Mouse (Mus musculus) lung, postnatal 0 days (tissue): Measurements from ENCODE around the gene Fam166a. TPM values are rescaled to one million over a fixed set of nuclear protein-coding genes. Genes with fewer than 3 reads are reported as not detected.

Experiments
- ATAC-seq: fragments of 200-750 bp; cut with Nextera tagmentation; 2 replicates; pipeline ENCODE4 v1.8.0; 2017; ENCODE audit warnings: moderate library complexity
- DNase-seq: peaks from one replicate; pipeline ENCODE4 v3.0.0-alpha.2; 2016; ENCODE audit warnings: low spot score
- H3K27ac ChIP-seq: fragments of 300-500 bp; sonication (generic); 2 replicates; pipeline ENCODE4 v1.5.1; 2014; ENCODE audit warnings: antibody characterized with exemption, mild to moderate bottlenecking, low read length, mixed read lengths
- H3K27me3 ChIP-seq: fragments of 300-500 bp; sonication (generic); replicated peaks from 2 replicates; pipeline ENCODE4 v1.6.1; 2014; ENCODE audit warnings: low read length, mixed read lengths; ENCODE audit not compliant: insufficient read depth
- H3K36me3 ChIP-seq: fragments of 300-500 bp; sonication (generic); 2 replicates; pipeline ENCODE4 v1.6.1; 2014; ENCODE audit warnings: low read length, mixed read lengths; ENCODE audit not compliant: insufficient read depth
- H3K4me1 ChIP-seq: fragments of 300-500 bp; sonication (generic); 2 replicates; pipeline ENCODE4 v1.6.1; 2014; ENCODE audit warnings: antibody characterized with exemption, low read depth, low read length, mixed read lengths; ENCODE audit not compliant: insufficient read depth
- H3K4me2 ChIP-seq: fragments of 300-500 bp; sonication (generic); replicated peaks from 2 replicates; pipeline ENCODE4 v1.6.1; 2014; ENCODE audit warnings: low read depth, mild to moderate bottlenecking, low read length, moderate library complexity, mixed read lengths
- H3K4me3 ChIP-seq: fragments of 300-500 bp; sonication (generic); 2 replicates; pipeline ENCODE4 v1.5.1; 2014; ENCODE audit warnings: low read depth, low read length
- H3K9ac ChIP-seq: fragments of 300-500 bp; sonication (generic); replicated peaks from 2 replicates; pipeline ENCODE4 v1.6.1; 2014; ENCODE audit warnings: low read depth, mild to moderate bottlenecking
- H3K9me3 ChIP-seq: fragments of 300-500 bp; sonication (generic); 2 replicates; pipeline ENCODE4 v1.6.1; 2016; ENCODE audit warnings: low read length, mixed read lengths
- CTCF ChIP-seq: IDR thresholded peaks from 2 replicates; pipeline ENCODE4 v1.5.1; 2016; ENCODE audit warnings: antibody characterized with exemption, mild to moderate bottlenecking
- EP300 ChIP-seq: IDR thresholded peaks from 2 replicates; pipeline ENCODE4 v1.6.1; 2016; ENCODE audit warnings: antibody characterized with exemption, mild to moderate bottlenecking, control low read depth
- WGBS: fragments of 180-500 bp; shearing (Covaris S2); extraction: QIAGEN DNeasy Blood & Tissue Kit; methylation state at CpG from one replicate; pipeline ENCODE4 v1.1.7; 2014; 5-methylcytosine and 5-hydroxymethylcytosine counted together
- polyA plus RNA-seq: library from polyadenylated mRNA; unstranded; fragments of >200 nt; fragmentation: Nextera tagmentation; extraction: Ambion mirVana; gene quantifications from 2 replicates; pipeline ENCODE4 v1.2.1, GENCODE M21; 2015

Fam166a gene
- polyA plus RNA-seq, 1 experiment from 2014 or later: 0.32 TPM

DNA sequence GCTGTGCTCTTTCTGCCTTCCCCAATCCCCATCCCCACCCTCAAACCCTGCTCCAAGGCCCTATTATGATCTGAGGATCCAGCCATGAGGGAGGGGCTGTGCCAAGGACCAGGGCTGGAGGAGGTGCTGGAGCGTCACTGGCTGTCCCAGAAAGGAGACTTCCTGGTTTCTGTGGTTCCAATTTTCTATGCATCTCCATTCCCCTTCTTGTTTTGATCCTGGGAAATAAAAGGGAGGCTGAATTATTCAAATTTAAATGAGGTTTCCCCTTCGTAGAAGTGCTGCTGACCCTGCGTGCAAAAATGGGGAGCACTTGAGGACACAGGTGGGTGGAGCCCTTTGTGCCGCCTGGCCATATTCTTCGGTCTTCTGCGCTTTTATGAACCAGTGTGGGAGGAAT, 35.9 kb upstream of the Fam166a start:
- WGBS: 26% methylated on average over 6 of the region's 6 CpGs
- peak overlapping the region; percentile 63 for H3K4me3 ChIP-seq
- H3K4me2 ChIP-seq: peak overlapping the region; percentile 91
- ATAC-seq (no peak), DNase-seq (no peak)
- H3K27me3 ChIP-seq: 0 out of 2 replicates have a peak, but pooled peaks cover 16% of the 10 kb centered on the region
- no peaks in the 10 kb centered on the region for H3K9me3 ChIP-seq
- TF ChIP-seq EP300 (no peak), CTCF (no peak)
- no peaks in the 10 kb centered on the region for H3K36me3 ChIP-seq
- H3K27ac ChIP-seq: no peak overlapping the region
- 0 out of 2 replicates have a peak overlapping the region, but pooled peaks have one; percentile 16 for H3K9ac ChIP-seq
- H3K4me1 ChIP-seq: peaks cover 6% of the 10 kb centered on the region; the same call in 1 of the 2 replicates

DNA sequence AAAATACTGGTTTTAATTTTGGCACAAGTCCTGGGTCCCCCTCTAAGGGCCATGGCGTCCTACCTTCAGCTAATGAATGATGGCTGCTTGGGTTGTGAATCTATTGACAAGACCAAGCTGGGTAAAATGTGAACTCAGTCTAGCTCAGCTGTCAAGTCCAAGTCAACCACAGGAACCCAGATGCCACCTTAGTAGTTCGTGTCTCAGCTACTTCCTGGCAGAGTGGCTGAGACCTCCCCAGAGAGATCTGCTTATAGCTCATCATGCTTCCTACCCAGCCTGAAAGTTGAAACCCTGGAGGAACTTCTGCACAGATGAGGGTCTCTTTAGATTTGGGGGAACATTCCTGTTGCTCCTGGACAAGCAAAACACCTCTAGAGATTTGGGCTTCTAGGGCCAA, 35.2 kb upstream of the Fam166a start:
- Histone ChIP-seq H3K36me3 (no peaks in the 10 kb centered on the region), H3K27ac (no peak overlapping the region), H3K4me3 (no peak overlapping the region), H3K4me1 (no peaks in the 10 kb centered on the region), H3K9ac (no peak overlapping the region), H3K27me3 (0 out of 2 replicates have a peak, but pooled peaks cover 16% of the 10 kb centered on the region), H3K4me2 (peak overlapping the region; percentile 91), H3K9me3 (no peaks in the 10 kb centered on the region)
- ATAC-seq (no peak), DNase-seq (no peak)
- 66% methylated on average over 2 of the region's 2 CpGs for WGBS
- TF ChIP-seq EP300: no peak

DNA sequence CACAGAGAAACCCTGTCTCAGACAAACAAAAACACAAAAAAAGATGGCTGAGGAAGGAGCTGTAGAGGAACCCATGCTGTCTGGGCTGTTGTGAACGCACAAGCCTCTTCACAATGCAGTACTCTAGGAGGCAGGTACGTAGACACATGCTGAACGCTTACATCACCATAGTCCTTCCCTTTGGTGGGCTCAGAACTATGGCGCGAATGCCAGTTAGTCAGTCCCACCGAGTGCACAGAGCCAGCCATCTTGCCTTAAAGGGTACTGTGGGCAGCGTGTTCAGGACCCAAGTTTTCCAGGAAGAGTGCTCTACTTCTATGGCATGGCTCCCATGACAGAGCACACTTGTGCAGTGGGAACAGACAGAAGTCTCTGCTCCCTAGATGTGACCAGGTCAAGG, 34.0 kb upstream of the Fam166a start:
- TF ChIP-seq EP300 (no peak), CTCF (no peak)
- Histone ChIP-seq H3K4me2 (no peak overlapping the region), H3K27ac (no peak overlapping the region), H3K4me3 (no peak overlapping the region), H3K4me1 (no peaks in the 10 kb centered on the region), H3K36me3 (no peaks in the 10 kb centered on the region), H3K27me3 (0 out of 2 replicates have a peak, but pooled peaks cover 15% of the 10 kb centered on the region), H3K9me3 (no peaks in the 10 kb centered on the region), H3K9ac (no peak overlapping the region)
- ATAC-seq (no peak), DNase-seq (no peak)
- WGBS: 96% methylated on average over 7 of the region's 7 CpGs

DNA sequence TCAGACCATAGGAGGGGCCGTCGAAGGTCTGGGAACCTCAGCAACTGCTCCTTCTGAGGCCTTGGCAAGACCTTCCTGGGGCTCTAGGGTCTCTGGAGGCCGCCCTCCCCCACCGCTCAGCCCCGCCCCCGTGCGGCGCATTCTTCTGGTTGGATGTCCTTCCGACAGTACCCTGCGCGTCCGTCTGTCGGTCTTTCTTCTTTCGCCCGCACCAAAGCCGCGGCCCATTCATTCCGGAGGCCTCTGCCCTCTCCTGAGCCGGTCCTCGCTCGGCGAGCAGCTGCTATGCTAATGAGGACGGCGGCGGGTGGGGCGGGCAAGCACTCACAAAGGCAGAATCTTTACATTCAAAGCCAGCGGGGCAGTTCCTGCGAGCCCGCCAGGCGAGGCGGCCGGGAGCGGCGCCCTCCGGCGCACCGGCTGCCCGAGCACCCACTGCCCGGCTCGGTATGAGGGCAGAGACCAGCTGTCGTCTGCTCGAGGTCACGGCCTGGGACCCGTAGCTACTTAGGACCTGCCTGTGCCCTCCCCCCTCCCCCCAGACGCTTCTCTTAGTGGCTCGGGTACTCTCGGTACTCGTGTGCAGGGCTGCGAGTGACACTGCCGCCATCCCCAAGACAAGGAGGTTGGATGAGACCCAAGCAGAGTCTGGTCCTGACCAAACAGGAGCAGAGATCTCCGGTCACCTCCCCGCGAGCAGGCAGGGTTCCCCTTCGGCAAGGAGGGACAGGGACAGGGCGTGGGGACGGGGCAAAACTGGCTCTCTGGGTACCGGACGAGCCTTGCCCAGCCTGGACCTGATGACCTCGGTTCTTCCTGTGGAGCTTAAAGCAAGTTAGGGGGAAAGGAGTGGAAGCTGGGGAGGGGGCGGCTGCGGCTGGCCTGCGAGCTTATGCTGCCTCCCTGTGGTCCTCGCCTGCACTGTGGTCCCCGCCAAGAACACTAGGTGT, 32.6 kb upstream of the Fam166a start:
- Histone ChIP-seq H3K27ac (peak overlapping the region; percentile 58), H3K9me3 (no peaks in the 10 kb centered on the region), H3K4me1 (no peaks in the 10 kb centered on the region), H3K36me3 (no peaks in the 10 kb centered on the region), H3K4me2 (peak overlapping the region; percentile 90), H3K27me3 (0 out of 2 replicates have a peak, but pooled peaks cover 10% of the 10 kb centered on the region), H3K4me3 (peak overlapping the region; percentile 31), H3K9ac (peak overlapping the region; percentile 35)
- WGBS: 1% methylated on average over 61 of the region's 64 CpGs
- DNase-seq (peak; percentile 74), ATAC-seq (peak; percentile 61)
- TF ChIP-seq CTCF (peak; percentile 67), EP300 (no peak)

DNA sequence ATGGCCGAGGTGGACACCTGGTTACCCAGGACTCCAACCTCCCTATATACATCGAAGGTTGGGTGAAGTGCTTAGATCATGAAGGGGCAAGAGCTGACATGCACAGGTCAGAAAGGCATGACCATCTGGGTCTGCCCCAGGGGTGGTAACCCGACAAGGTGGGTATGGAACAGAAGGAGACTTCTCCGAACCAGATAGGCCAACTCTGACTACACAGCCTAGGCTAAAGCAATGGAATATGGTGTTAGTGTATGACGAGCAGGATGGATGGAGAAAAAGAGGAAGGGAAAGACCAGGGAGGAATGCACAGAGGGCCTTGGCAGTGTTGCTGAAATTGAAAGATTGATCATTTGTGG, 32.0 kb upstream of the Fam166a start:
- Histone ChIP-seq H3K27ac (no peak overlapping the region), H3K9ac (no peak overlapping the region)
- 40% methylated on average over 5 of the region's 5 CpGs for WGBS

DNA sequence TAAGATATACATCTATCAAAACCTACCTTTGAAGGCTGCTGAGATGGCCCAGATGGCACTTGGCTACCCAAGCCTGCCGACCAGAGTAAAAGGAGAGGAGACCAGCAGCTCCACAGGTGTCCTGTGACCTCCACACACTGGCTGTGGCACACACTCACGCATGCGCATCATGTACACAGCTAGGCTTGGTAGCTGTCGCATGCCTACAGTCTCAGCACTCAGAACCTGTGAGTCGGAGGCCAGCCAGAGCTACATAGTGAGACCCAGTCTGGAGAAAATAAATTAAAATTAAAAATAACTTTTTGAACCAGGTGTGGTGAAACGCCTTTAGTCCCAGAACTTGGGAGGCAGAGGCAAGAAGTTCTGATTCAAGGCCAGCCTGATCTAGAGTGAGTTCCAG, 30.7 kb upstream of the Fam166a start:
- DNase-seq (no peak), ATAC-seq (no peak)
- no peaks in the 10 kb centered on the region for H3K36me3 ChIP-seq
- H3K9ac ChIP-seq: no peak overlapping the region
- H3K4me2 ChIP-seq: no peak overlapping the region
- no peak overlapping the region for H3K4me3 ChIP-seq
- 85% methylated on average over 6 of the region's 6 CpGs for WGBS
- 0 out of 2 replicates have a peak, but pooled peaks cover 4% of the 10 kb centered on the region for H3K27me3 ChIP-seq
- H3K27ac ChIP-seq: no peak overlapping the region
- no peak for TF ChIP-seq EP300
- no peak for TF ChIP-seq CTCF
- no peaks in the 10 kb centered on the region for H3K9me3 ChIP-seq
- H3K4me1 ChIP-seq: no peaks in the 10 kb centered on the region

More for the DNA sequence above, 32.0 kb upstream of the Fam166a start:
- H3K4me3 ChIP-seq: peak overlapping the region; percentile 31; the same call in 1 of the 2 replicates
- no peaks in the 10 kb centered on the region for H3K9me3 ChIP-seq
- DNase-seq (no peak), ATAC-seq (no peak)
- 0 out of 2 replicates have a peak, but pooled peaks cover 4% of the 10 kb centered on the region for H3K27me3 ChIP-seq
- no peaks in the 10 kb centered on the region for H3K36me3 ChIP-seq
- H3K4me2 ChIP-seq: peak overlapping the region; percentile 90
- TF ChIP-seq EP300 (no peak), CTCF (no peak)
- no peaks in the 10 kb centered on the region for H3K4me1 ChIP-seq
